Mouse (Mus musculus) CH12.LX (cell line): ENCODE measurements around the gene Scn9a. TPM values are rescaled to one million over a fixed set of nuclear protein-coding genes. Genes with fewer than 3 reads are reported as not detected.

ENCODE experiments used
- DNase-seq: peaks from one replicate; pipeline ENCODE4 v3.0.0-alpha.2; 2013; ENCODE audit errors: extremely low read depth
- H3K27ac ChIP-seq: 2 replicates; pipeline ENCODE4 v1.5.1; 2012; ENCODE audit warnings: low read depth, mild to moderate bottlenecking, control low read depth, moderate library complexity; ENCODE audit not compliant: insufficient read depth
- H3K27me3 ChIP-seq: replicated peaks from 2 replicates; pipeline ENCODE3; 2012; ENCODE audit warnings: inconsistent platforms
- H3K36me3 ChIP-seq, 2 experiments: replicated peaks in 1 of 2; 2 replicates each; pipeline versions ENCODE3 to v1.6.1; 2012; ENCODE audit warnings: inconsistent platforms in 1 of 2, low read length in 1 of 2, mild to moderate bottlenecking in 1 of 2, mixed read lengths in 1 of 2, moderate library complexity in 1 of 2; ENCODE audit not compliant: control insufficient read depth in 1 of 2, insufficient read depth in 1 of 2
- H3K4me1 ChIP-seq, 2 experiments: 2 replicates each; pipeline ENCODE4 v1.6.1; 2012; ENCODE audit warnings: inconsistent platforms in 1 of 2, moderate library complexity in 1 of 2; ENCODE audit not compliant: insufficient read depth in 2 of 2, control insufficient read depth in 1 of 2
- H3K4me2 ChIP-seq: 2 replicates; pipeline ENCODE4 v1.6.1; 2012; ENCODE audit warnings: low read depth, mild to moderate bottlenecking, control low read depth; ENCODE audit not compliant: poor library complexity, insufficient read depth, severe bottlenecking
- H3K4me3 ChIP-seq, 3 experiments: fragments of 150-350 bp in 1 of 3; sonication (generic) in 1 of 3; replicated peaks in 1 of 3; 2 replicates each; pipeline versions ENCODE3 to v1.5.1; 2011 to 2012; ENCODE audit warnings: low read depth in 2 of 3, low read length in 2 of 3, mild to moderate bottlenecking in 2 of 3, moderate library complexity in 2 of 3, control low read depth in 1 of 3, improper control_type of control experiment in 1 of 3, inconsistent platforms in 1 of 3, mixed read lengths in 1 of 3; ENCODE audit not compliant: poor library complexity in 1 of 3
- H3K79me2 ChIP-seq: replicated peaks from 2 replicates; pipeline ENCODE4 v1.6.1; 2012; ENCODE audit warnings: mild to moderate bottlenecking, moderate library complexity; ENCODE audit not compliant: control insufficient read depth, poor library complexity, insufficient read depth, severe bottlenecking; ENCODE audit errors: extremely low read depth
- H3K9ac ChIP-seq: 2 replicates; pipeline ENCODE4 v1.6.1; 2012; ENCODE audit warnings: low read depth, mild to moderate bottlenecking, control low read depth, moderate library complexity; ENCODE audit not compliant: insufficient read depth
- H3K9me3 ChIP-seq: replicated peaks from 2 replicates; pipeline ENCODE3; 2012; ENCODE audit warnings: low read length, inconsistent platforms, mixed read lengths
- CHD1 ChIP-seq: IDR thresholded peaks from 2 replicates; pipeline ENCODE4 v1.6.1; 2012; ENCODE audit warnings: low read depth, low read length, improper control_type of control experiment, inconsistent platforms
- CTCF ChIP-seq, 2 experiments: IDR thresholded peaks in 1 of 2; conservative IDR thresholded peaks in 1 of 2; 2 replicates each; pipeline ENCODE4 v1.5.1; 2011 to 2012; ENCODE audit warnings: low read depth in 2 of 2, low read length in 2 of 2, improper control_type of control experiment in 1 of 2, inconsistent platforms in 1 of 2, mild to moderate bottlenecking in 1 of 2, moderate library complexity in 1 of 2
- E2F4 ChIP-seq: IDR thresholded peaks from 2 replicates; pipeline ENCODE4 v1.6.1; 2011; ENCODE audit warnings: low read depth, low read length, improper control_type of control experiment; ENCODE audit not compliant: insufficient replicate concordance
- GABPA ChIP-seq: IDR thresholded peaks from 2 replicates; pipeline ENCODE4 v1.6.1; 2012; ENCODE audit warnings: low read depth, low read length, improper control_type of control experiment, inconsistent platforms; ENCODE audit not compliant: insufficient replicate concordance
- HCFC1 ChIP-seq: IDR thresholded peaks from 2 replicates; pipeline ENCODE4 v1.6.1; 2012; ENCODE audit warnings: low read depth, mild to moderate bottlenecking, inconsistent platforms, low read length, improper control_type of control experiment
- JUN ChIP-seq: IDR thresholded peaks from 2 replicates; pipeline ENCODE4 v1.6.1; 2011; ENCODE audit warnings: low read depth, mild to moderate bottlenecking, low read length, improper control_type of control experiment, moderate library complexity; ENCODE audit not compliant: insufficient read depth
- JUND ChIP-seq: conservative IDR thresholded peaks from 2 replicates; pipeline ENCODE4 v1.6.1; 2011; ENCODE audit warnings: low read depth, low read length, improper control_type of control experiment
- KAT2A ChIP-seq: IDR thresholded peaks from 2 replicates; pipeline ENCODE4 v1.6.1; 2012; ENCODE audit warnings: low read length, improper control_type of control experiment, inconsistent platforms; ENCODE audit not compliant: insufficient replicate concordance
- MXI1 ChIP-seq: IDR thresholded peaks from 2 replicates; pipeline ENCODE4 v1.6.1; 2011; ENCODE audit warnings: mild to moderate bottlenecking, low read depth, low read length, improper control_type of control experiment
- MYC ChIP-seq: IDR thresholded peaks from 2 replicates; pipeline ENCODE4 v1.6.1; 2011; ENCODE audit warnings: low read depth, mild to moderate bottlenecking, improper control_type of control experiment, low read length
- NELFE ChIP-seq: IDR thresholded peaks from 2 replicates; pipeline ENCODE4 v1.6.1; 2011; ENCODE audit warnings: low read depth, low read length, improper control_type of control experiment
- PAX5 ChIP-seq: IDR thresholded peaks from 2 replicates; pipeline ENCODE4 v1.6.1; 2012; ENCODE audit warnings: low read length, inconsistent platforms, mixed read lengths
- POLR2AphosphoS2 ChIP-seq: IDR thresholded peaks from 2 replicates; pipeline ENCODE4 v1.6.1; 2011; ENCODE audit warnings: low read depth, low read length, improper control_type of control experiment
- SMC3 ChIP-seq: IDR thresholded peaks from 2 replicates; pipeline ENCODE4 v1.6.1; 2011; ENCODE audit warnings: low read depth, low read length, improper control_type of control experiment
- USF2 ChIP-seq: conservative IDR thresholded peaks from 2 replicates; pipeline ENCODE4 v1.6.1; 2011; ENCODE audit warnings: low read depth, low read length, improper control_type of control experiment
- ZKSCAN1 ChIP-seq: IDR thresholded peaks from 2 replicates; pipeline ENCODE4 v1.6.1; 2012; ENCODE audit warnings: low read depth, inconsistent platforms, low read length, improper control_type of control experiment, borderline replicate concordance
- ZNF384 ChIP-seq: IDR thresholded peaks from 2 replicates; pipeline ENCODE4 v1.6.1; 2012; ENCODE audit warnings: low read depth, low read length, improper control_type of control experiment, inconsistent platforms
- dilution Hi-C: fragments of 300-500 bp; cut with MboI; formaldehyde crosslinking; loops from 2 replicates; pipeline ENCODE4 v1.14.3; 2020; ENCODE audit warnings: low sequenced_read_pairs; ENCODE audit not compliant: extremely low pct_unique_long_range_greater_than_20kb, extremely low pct_ligation_motif_present
- in situ Hi-C: fragments of 300-500 bp; cut with MboI; formaldehyde crosslinking; loops from 3 replicates; pipeline ENCODE4 v1.14.3; 2019; ENCODE audit warnings: low sequenced_read_pairs, low pct_ligation_motif_present, low pct_unique_long_range_greater_than_20kb, mixed read lengths
- polyA plus RNA-seq: library from polyadenylated mRNA; unstranded; fragments of >175 nt; gene quantifications from 2 replicates; pipeline ENCODE4 v1.2.1, GENCODE M21; 2012; ENCODE audit warnings: low read depth; ENCODE audit not compliant: insufficient read length
- total RNA-seq, 2 experiments: library from RNA; depleted of rRNA; stranded (reverse); fragments of 300-350 nt in 1 of 2; fragments of >200 nt in 1 of 2; gene quantifications; 2 replicates each; pipeline ENCODE4 v1.2.3; 2012 to 2014

Scn9a gene
- total and polyA plus RNA-seq, 3 experiments, result not detected

DNA sequence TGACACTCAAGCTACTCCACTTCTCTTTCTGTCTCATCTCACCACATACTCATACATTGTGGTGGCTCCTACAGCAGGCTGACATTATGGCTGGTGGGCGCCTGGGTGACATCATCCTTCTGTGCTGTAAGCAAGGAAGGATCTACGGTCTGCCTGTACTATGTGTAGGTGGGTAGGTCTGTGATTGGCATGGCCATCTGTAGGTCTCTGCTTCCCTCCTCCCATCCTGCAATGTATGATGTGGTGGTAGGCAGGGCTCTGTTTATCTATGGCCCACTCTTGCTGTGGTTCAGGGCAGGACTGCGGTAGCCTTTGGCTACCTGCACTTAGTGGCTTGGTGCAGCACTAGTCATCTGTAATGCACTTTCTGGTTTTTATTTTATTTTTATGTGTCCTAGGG, 21.7 kb upstream of the Scn9a start:
- TF ChIP-seq HCFC1 (no peak), JUN (no peak), E2F4 (no peak)
- H3K27me3 ChIP-seq, result no peaks in the 10 kb centered on the region
- in situ Hi-C loops, result no loop called here

DNA sequence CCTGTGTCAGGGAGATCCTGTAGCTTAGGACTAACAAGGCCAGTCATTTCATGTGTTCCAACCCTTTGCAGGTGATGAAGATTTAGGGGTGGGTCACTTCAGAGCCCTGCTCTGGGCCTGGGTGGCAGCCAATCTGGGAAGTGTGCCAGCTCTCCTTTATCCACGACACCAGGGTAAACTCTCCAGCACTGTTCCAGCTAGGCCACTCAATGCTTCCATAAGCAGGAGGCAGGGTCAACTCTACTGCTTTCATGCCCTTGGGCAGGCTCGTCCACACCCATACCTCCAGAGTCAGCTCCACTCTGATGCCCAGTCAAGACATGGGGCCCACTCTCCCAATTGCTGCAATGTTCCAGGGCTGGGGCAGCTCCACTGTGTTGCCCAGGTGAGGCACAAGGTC, 20.7 kb upstream of the Scn9a start:
- no peak overlapping the region for H3K27ac ChIP-seq
- TF ChIP-seq CHD1 (no peak), USF2 (no peak), GABPA (no peak), HCFC1 (no peak), KAT2A (no peak), MXI1 (no peak), CTCF (conservative IDR thresholded peaks at IDR 0.05 in 1 of 2, IDR thresholded peaks at IDR 0.05 in 1 of 2; ENCODE audit: low read depth in 2 of 2, low read length in 2 of 2) (no peak), POLR2AphosphoS2 (no peak)
- H3K27me3 ChIP-seq, result no peaks in the 10 kb centered on the region
- no peaks in the 10 kb centered on the region for H3K36me3 ChIP-seq
- in situ Hi-C loops, result no loop called here
- no peaks in the 10 kb centered on the region for H3K79me2 ChIP-seq
- no peak overlapping the region for H3K4me2 ChIP-seq
- DNase-seq, result no peak
- H3K9ac ChIP-seq, result no peak overlapping the region
- peaks cover 35% of the 10 kb centered on the region for H3K9me3 ChIP-seq
- dilution Hi-C loops, result no loop called here
- H3K4me3 ChIP-seq, result no peak overlapping the region
- H3K4me1 ChIP-seq, result no peaks in the 10 kb centered on the region

More for the DNA sequence above, 21.7 kb upstream of the Scn9a start:
- no peaks in the 10 kb centered on the region for H3K36me3 ChIP-seq
- H3K27ac ChIP-seq, result no peak overlapping the region
- H3K79me2 ChIP-seq, result no peaks in the 10 kb centered on the region
- dilution Hi-C loops, result no loop called here
- peaks cover 32% of the 10 kb centered on the region for H3K9me3 ChIP-seq
- DNase-seq, result no peak
- H3K4me1 ChIP-seq, result no peaks in the 10 kb centered on the region
- no peak overlapping the region for H3K4me2 ChIP-seq
- H3K9ac ChIP-seq, result no peak overlapping the region
- H3K4me3 ChIP-seq, result no peak overlapping the region

DNA sequence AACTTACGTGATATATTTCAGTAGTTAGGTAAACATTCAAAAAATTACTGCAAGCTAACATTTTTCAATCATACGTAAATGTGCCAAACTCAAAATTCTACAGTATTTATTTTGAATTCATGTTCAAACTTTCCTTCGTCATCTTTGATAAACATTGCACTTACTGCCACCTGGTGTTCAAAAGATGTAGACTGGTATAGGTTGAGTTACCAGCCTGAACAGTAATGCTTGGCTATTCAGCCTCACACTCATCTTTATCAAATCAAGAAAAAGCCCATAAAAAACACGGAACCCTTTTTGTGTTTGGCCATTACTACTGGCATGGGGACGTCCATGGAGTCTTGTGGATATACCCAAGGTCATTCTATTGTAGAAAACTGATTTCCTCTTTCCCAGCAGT, 9.6 kb upstream of the Scn9a start:
- no peak for TF ChIP-seq ZKSCAN1
- no peak for TF ChIP-seq NELFE
- no peak for TF ChIP-seq JUND
- no peak for TF ChIP-seq SMC3
- no peak for TF ChIP-seq ZNF384
- TF ChIP-seq PAX5, result no peak
- no peak for TF ChIP-seq MYC
- no peaks in the 10 kb centered on the region for H3K79me2 ChIP-seq
- dilution Hi-C loops, result no loop called here
- no peak overlapping the region for H3K9ac ChIP-seq
- H3K4me1 ChIP-seq, result no peaks in the 10 kb centered on the region
- DNase-seq, result no peak
- no peak overlapping the region for H3K4me2 ChIP-seq
- H3K4me3 ChIP-seq, result no peak overlapping the region
- no peak overlapping the region for H3K27ac ChIP-seq
- H3K27me3 ChIP-seq, result no peaks in the 10 kb centered on the region
- in situ Hi-C loops, result no loop called here
- H3K9me3 ChIP-seq, result peaks cover 28% of the 10 kb centered on the region
- no peaks in the 10 kb centered on the region for H3K36me3 ChIP-seq
